Mouse (Mus musculus) embryo, embryonic 10 days (tissue): Measurements from ENCODE around the gene Tmem171.

Experiments used
- DNase-seq: peaks from one replicate; pipeline ENCODE4 v3.0.0-alpha.2; 2015; ENCODE audit warnings: low spot score

Gene Tmem171

GRCm38 (mm10) chr13:98647775-98648568 lies 46.7 kb downstream of the Tmem171 start:
- DNase-seq, result no peak

DNA sequence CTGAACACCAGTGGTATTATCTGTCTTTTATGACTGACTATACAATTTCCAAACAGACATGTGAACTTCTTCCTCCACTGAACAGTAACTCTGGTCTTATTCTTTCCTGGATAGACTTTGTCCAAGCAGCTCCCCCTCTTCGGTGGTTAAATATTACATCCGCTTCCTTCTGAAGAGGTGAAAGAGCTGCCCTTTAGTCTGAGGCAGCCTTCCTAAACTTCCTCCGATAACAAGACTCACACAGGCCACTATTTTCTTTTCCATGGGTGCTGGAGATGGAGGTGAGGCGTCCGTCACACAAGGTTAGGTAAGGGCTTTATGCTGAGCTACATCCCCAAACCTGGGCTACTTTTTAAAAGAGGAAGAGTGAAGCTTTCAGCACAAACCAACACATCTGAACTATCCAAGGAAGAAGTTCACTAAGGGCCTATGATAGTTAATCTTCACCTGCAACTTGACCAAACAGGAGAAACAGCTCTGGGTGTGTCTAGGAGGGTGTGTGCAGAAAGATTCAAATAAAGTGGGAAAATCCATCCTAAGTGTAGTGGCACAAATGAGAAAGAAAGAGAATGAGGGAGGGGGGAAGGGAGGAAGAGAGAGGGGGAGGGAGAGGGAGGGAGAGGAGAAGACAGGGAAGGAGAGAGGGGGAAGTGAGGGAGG lies 56.0 kb downstream of the Tmem171 start:
- DNase-seq, result no peak

- no peak for DNase-seq
These were observed 57.5 kb downstream of the Tmem171 start, which contains the start of gene Tmem174 for GRCm38 (mm10) chr13:98637145-98637544. TSS of gene Tmem174 (minus strand) at chr13:98637410.

GRCm38 (mm10) chr13:98636571-98636970 lies 58.1 kb downstream of the Tmem171 start:
- no peak for DNase-seq
